Mouse (Mus musculus) A20 (cell line): Measurements from ENCODE around the gene Commd2.

Source experiments
- DNase-seq: peaks from one replicate; pipeline ENCODE4 v3.0.0-alpha.2; 2011; ENCODE audit warnings: low read depth, low spot score

Commd2 gene

DNA sequence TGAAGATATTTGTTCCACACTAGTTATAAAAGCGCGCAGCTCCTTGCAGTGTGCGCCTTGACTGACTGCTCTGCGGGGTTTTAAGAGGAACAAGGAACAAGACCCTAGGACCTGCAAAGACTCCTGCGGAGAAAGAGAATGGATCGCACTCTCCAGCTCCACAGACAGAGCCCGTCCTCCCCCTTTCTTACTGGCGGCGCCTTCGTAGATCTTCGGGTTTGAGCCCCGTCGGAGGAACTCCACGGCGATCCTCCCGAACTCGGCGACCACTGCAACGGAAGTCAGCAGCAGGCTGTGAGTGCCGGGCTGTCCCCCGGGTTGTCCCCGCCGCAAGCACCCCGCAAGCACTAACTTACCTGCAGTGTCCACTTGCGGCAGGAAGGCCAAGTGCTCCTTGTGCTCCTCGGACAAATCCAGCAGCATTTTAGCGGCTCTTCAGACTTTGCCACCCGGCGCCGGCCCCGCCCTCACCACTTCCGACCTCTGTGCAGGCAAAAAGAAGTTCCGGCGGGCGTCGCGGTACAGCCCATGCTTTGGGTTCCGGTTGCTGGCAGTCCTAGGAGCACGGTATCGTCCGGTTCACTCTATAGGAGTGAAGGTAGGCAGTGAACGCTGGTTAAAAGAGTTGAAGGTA is at the start of gene Commd2:
TSS of gene Commd2 (minus strand) at position 485 of the 634 bp plus-strand sequence.
- peak; percentile 94 for DNase-seq

DNA sequence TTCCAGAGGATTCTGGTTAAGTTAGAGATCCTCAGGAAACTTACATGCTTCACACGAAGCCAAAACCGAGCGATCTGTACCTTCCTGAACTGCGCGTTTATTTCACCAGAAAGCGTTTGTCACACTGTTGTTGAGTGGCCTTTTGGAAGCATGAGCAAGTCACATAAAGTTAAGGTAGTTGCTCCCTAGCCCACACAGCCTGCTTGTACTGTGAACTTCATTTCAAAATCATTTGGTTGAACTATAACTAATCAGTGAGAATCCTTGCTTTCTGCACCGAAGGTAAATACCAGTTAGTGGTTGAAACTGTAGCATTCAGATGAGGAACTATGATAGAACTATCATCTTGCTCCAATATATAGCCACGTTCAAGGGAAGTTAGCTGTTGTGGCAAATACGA is 45.3 kb upstream of the Commd2 start:
- DNase-seq, result no peak

DNA sequence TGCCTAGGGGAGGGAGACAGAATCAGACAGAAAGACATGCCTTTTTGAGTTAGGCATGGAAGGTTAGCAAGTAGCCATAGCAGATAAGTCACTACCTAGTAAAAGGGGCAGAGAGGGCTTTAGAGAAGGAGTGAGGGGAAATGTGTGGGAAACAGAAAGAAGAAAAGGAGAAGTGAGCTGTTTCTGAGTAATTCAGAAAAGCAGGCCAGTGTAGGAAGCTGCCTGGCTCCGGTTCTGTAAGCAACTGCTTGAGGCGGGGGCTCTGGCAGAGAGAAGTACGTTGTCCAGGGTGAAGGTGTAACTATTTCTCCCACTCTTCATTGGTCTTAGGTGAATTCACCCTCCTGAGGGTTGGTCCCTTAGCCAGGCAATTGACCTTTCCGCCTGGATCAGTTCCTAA is 44.7 kb upstream of the Commd2 start:
- DNase-seq, result peak; percentile 70

DNA sequence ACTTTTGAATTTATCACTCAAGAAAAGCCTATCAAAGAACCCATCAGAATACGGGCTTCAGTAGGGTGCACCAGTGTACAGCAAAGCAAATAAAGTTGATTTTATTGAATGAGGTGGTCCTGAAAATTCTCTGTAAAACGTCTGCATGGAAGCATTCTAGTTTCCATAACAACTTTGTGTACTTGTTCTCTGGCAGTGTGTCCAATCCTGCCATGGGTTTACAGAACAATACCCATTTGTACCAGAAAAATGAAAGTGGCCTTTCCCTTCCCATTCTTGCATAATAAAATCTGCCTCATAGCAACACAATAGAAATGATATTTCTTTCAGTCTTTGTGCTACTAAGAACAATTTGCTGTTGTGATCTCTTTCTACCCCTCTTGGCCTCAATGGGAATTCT is 41.2 kb upstream of the Commd2 start, which contains the start of gene Ankub1:
TSS of gene Ankub1 (minus strand) at position 81 of the 400 bp plus-strand sequence.
- DNase-seq, result no peak

DNA sequence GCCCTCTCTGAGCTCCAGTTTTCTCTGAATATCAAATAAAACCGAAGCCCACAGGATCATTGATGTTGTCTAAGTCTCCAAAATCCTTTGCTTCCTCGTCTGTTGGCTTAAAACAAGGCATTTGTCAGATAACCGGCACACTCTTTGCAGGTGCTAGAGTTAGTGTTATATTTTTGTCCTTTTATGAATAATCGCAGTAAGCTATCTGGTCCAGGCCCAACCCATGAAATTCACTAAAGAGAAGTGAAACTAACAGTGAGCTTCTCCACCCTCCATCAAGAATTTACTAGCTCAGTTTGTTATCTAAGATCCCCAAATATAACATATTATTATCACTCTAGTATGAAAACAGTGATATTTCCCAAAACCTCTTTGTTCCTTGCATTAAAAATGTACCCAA is 40.3 kb upstream of the Commd2 start:
- DNase-seq, result peak; percentile 86

DNA sequence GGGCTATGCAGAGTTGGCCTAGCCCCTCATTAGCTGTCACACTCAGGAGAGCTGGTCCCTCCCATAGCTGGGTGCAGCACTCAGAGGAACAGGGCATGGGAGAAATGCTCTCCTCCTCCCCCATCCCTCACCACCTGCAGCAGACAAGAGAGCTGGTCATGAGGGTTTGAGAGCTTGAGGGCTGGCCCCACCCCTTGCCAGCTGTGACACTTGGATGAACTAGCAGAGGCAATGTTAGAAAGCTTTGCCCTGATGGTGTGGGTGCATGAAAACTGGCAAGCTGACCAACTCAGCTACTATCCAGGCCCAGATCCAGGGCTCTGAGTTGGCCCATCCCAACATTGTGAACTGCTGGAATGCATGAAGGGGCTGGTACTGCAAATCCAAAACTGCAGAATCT is 26.3 kb upstream of the Commd2 start:
- DNase-seq, result peak; percentile 63

DNA sequence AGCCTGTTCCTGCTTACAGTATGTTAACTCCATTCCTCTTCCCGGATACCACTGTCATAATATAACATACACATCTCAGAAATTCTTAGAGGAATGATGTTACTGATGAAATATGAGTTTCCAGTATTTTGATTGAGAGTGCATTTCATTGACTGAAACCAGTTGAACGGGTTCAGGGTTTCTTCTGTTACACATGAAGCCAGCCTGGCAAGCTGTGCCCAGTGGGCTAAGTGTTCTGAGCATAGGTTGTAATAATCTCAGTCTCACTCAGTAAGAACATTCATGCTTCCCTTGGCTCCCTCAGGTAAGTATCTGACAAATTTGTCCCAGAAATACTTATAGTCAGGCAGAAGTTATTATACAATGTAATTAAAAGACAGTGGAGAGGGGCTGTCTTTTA is 22.6 kb upstream of the Commd2 start:
- no peak for DNase-seq

DNA sequence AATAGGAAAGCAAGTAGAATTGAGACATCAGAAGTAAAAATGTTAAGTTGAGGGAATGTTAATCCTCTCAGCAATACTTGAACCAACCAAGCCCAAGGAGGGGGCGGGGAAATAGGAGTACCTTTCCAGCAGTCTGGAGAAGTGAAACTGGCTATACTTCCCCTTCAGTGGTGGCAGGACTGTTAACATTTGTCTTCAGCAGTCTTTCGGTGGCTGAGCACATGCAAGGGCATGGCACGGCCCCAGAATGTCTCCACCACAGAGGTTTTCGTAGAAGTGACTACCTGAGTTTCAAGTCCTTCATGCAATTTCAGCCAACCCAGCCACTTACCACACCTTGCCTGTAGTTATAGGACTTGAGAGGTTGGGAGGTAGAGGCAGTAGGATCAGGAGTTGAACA is 22.1 kb upstream of the Commd2 start:
- peak; percentile 88 for DNase-seq

DNA sequence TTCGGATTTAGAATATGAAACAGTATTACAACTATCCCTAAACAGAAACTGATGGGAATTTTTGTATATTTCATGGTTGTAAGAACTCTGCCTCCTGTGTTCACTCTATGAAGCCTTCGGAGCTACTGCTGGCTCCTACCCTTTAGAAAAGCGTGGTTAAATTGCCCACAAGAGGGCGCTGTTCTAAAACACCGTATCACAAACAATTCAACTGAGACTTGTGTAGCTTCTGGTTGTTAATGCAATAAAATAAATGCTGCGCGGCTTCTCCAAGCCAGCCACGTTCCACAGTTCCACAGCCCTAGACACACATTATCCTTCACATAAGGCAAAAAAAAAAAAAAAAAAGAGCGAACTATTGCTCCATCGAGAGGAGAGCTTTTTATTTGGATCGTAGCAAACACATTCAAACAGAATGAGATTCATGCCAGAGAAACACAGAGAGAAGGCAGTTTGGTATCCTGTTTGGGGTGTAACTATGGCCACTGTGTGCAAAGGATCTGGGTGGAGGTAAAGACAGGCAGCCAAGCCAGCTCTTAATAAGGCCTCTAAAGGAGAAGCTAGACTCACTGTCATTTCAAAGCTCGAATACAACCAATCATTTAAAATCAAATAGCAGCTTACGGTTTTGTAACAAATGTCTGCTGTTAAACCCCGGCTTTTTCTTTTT is 15.7 kb upstream of the Commd2 start:
- DNase-seq, result peak; percentile 86

DNA sequence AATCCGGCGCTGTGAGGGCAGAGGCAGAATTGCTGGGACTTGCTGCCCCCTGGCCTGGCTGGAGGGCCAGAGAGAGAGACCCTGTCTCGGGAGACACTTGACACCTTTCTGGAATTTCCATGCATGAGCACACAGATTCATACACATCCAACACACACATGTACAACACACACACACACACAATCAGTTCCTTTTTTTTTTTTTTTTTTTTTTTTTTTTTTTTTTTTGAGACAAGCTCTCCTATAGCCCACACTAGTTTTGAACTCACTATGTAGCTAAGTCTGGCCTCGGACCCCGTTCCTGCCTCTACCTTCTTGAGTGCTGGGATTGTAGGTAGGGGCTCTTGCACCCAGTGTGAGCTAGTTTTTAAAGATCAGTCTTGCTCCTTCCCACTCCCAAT is 14.4 kb upstream of the Commd2 start:
- DNase-seq, result no peak

DNA sequence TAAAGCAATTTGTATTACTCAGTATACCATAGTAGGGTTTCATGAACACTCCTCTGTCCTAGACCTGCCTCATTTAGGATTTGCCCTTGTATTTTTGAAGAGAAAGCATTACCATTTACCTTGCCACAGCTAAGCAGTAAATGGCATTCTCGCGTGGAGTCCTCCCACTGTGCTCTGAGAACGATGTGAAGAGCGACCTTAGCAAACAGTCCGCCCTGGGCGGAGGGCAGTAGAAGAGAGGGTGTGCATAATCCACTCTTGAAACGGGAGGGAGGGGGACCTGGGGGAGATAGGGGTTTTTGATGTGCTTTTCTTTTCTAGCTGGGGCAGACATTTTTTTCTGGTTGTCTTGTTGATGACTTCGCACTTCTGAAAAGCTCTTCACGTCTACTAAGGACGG is 13.2 kb upstream of the Commd2 start:
- no peak for DNase-seq

DNA sequence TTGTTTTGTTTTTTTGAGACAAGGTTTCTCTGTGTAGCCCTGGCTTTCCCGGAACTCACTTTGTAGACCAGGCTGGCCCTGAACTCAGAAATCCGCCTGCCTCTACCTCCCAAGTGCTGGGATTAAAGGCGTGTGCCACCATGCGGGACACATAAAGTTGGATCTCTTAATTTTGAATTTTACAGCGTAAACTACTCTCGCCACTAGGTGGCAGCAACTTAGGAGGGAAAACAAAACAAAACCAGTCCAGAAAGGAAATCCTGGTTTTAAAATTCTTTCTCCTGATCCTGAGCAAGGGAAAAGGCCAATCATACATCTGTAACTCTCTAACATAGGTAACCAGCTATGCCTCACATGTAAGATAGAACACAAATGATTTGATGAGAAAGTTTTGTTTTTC is 12.2 kb upstream of the Commd2 start:
- DNase-seq, result peak; percentile 68

DNA sequence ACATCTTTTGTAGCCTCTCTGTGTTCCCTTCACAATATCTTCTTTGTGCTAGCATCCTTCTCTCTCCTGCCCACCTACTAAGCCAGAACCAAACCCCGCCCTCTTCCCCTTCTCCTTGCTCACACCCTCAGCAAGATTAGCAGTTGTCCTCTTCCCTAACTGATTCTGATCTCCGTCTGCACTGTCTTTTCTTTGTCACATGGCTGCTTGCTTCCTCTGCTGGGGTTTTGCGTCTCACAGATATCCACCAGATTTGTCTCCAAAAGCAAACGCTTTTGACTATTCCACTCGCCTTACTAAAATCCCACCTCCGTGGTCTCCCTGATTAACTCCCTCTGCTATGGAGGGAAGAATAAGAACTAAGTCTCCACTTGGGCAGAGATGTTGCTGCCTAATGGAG is 7.1 kb upstream of the Commd2 start:
- no peak for DNase-seq

DNA sequence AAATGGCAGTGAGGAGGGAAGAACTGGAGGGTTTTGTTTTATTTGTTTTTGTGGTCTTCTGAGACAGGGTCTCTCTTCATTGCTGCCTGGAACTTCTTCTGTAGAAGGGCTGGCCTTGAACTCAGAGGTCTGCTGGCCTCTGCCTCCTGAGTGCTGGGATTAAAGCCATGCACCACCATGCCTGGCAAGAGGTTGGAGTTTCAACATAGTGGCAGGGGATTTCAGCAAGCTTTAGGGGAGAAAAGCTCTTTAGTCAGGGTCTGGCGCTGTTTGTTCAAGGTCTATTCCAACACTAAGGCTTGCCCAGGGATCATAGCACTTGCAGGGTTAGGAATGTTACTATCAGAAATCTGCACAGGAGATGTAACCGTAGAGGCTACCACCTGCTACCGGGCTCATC is 2.1 kb upstream of the Commd2 start:
- DNase-seq, result no peak

DNA sequence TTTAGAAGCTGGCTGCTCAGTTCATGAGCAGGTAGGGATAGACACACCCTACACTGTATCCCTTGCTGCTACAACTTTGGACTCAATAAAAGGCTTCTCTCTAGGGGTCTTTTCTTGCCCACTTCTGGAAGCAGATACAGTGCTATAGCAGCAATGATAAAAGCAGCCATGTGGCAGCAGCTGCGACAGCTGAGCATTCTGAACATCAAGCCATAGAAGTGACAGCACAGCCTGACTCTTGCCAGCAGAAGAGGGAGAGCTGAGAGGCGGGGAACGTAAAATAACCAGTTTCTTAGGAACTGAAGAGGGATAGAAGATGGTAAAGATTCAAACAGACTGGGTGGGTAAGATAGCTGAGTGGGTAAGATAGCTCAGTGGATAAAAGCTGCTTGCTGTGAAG is 970 bp upstream of the Commd2 start:
- peak; percentile 5 for DNase-seq

DNA sequence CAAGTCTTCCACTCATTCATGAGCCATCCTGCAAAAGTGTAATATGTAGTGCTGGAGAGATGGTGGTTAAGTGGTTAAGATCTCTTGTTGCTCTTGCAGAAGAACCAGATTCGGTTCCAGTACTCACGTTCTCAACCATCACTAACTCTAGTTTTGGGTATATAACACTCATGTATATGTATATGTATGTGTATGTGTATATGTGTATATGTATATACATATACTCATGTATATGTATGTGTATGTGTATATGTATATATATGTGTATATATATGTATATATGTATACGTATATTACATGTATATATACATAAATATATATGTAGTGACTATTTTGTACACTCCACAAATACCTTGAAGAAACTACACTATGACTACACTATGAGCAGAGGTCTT is 347 bp upstream of the Commd2 start:
- no peak for DNase-seq

DNA sequence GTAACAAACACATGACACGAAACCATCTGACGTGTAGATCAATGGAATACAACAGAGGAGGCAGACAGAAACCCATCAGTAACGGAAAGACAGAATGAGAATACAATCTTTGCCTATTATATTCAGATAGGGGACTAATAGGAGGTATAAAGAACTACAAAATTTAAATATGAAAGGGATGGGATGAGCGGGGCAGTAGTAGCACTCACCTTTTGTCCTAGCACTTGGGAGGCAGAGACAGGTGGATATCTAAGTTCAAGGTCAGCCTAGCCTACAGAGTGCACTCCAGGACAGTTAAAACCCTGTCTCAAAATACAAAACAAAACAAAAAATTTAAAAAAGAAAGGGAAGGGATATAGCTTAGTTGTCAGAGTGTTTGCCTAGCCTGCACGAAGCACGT is 8.3 kb downstream of the Commd2 start:
- DNase-seq, result no peak

DNA sequence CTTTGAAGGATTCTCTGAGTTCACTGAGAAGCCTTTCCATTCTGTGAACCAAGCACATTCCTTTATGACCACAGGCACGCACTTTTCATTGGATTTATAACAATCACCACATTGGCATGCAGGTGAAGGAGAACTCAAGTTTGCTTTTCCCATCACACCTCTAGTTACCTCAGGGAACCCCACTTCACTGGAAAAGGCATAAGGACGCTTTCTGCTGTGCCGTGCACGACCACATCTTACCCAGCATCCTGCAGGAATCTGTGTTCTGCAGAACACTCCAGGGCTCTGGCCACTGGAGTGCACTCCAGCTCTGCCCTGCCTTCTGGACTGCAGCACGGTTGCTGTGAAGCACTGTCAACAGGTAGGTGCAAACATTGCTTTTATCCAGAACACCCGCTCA is 13.9 kb downstream of the Commd2 start:
- no peak for DNase-seq

DNA sequence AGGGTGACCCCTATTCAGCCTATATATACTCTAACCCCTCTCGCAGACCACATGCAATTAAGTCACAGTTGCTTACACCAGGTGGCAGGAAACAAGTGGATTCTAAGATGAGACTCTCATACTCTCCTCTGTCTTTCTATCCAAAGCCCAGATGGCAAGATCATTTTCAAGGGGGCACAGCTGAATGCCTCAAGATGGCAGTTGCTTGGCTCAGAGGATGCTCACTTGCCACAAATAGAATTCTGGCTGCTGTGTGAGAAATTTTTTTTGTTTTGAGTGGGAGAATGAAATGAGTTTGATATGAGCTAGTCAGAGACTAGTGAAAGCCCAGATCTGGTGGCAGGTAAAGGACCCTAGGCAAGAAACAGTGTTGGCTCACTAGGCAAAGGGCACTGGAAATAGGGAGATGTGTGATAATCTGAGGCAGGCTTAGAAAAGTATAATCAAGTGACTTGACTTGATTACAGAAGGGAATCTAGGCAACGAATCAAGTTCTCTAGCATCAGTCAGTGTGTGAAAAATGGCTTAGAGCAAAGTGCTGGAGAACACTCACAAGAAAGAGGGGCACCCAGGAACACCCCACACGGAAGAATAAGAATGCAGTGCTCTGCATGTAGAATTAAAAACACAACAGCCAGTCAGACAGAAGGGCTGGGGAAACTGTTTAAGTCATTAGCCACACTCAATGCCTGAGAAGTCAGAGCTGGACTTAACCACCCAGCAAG is 16.6 kb downstream of the Commd2 start:
- DNase-seq, result no peak

DNA sequence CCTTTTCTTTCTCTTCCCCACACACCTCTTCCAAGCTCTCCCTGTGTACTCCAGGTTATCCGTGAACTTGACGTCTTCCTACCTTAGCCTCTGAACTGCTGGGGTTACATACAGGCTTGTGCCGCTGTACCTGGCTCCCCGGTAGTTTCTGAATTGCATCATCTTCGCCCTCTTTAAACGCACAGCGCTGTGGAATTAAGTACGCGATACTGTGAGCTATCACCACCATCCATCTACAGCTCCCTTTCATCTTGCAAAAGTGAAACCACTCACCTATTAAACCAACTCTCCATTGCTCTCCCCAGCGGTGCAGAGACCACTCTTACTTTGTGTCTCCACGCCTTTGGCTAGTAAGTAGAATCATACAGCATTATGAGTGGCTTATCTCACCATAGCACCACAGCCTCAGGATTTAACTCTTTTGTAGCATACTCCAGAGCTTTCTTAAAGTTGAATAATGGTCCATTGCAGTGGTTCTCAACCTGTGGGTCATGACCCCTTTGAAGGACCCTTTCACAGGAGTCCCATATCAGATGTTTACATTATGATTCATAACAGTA is 24.5 kb downstream of the Commd2 start:
- no peak for DNase-seq

DNA sequence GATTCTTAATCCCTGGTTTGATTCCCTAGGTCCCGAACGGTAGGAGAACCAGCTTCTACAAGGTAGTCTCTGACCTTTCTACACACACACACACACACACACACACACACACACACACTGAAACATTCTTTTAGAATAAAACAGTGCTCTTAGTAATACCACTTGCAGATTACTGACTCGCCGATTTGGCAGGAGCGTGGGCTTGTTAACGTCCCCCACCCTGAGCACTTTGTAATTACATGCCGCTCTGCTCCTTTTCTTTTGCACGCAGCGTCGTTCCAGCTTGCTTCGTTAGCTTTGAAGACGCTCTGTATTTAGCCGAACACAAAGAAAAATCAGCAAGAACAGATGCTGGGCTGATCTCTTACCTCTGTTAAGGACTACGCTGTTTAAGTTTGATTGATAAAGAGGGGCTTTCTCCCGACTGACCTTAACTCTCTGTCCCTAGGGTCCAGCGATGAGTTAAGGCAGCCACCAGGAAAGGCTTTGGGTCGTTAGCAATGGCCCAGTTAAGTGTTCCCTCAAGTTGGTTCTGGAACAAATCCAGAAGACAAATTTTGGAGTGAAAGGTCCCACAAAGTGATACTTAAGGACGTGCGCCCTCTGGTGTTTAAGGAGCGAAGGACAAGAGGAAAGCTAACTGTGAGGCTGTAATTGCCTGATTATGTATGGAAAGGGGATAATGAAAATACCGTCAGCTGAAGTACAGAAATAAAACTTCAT is 26.1 kb downstream of the Commd2 start:
- DNase-seq, result peak; percentile 61

DNA sequence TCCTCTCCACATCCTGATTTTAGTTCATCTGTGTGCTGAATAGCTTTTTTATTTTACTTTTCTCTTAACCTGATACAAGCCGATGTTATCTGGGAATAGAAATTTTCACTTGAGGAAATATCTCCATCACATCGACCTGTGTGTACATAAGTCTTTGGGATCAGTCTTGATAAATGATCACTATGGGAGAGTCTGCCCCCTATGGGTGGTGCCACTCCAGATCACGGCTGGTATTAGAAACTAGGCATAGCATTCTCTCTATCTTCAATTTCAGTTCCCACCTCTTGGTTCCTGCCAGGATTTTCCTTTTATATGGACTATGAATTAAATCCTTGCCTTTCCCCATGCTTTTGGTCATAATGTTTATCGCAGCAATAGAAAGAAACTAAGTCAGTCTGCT is 31.8 kb downstream of the Commd2 start:
- peak; percentile 16 for DNase-seq
